Mouse (Mus musculus) forebrain, embryonic 15.5 days (tissue): ENCODE data around the gene Tub. TPM values are rescaled to one million over a fixed set of nuclear protein-coding genes. Genes with fewer than 3 reads are reported as not detected.

ENCODE experiments used
- ATAC-seq: fragments of 200-750 bp; cut with Nextera tagmentation; replicated peaks from 2 replicates; pipeline ENCODE4 v1.8.0; 2017; ENCODE audit warnings: mild to moderate bottlenecking, moderate TSS enrichment, moderate library complexity
- H3K27ac ChIP-seq: fragments of 300-500 bp; sonication (generic); replicated peaks from 2 replicates; pipeline ENCODE4 v1.5.1; 2015; ENCODE audit warnings: mild to moderate bottlenecking, inconsistent platforms
- H3K27me3 ChIP-seq: fragments of 300-500 bp; sonication (generic); 2 replicates; pipeline ENCODE4 v1.6.1; 2015; ENCODE audit warnings: inconsistent platforms
- H3K36me3 ChIP-seq: fragments of 300-500 bp; sonication (generic); 2 replicates; pipeline ENCODE4 v1.6.1; 2015; ENCODE audit warnings: mild to moderate bottlenecking, inconsistent platforms
- H3K4me1 ChIP-seq: fragments of 300-500 bp; sonication (generic); 2 replicates; pipeline ENCODE4 v1.6.1; 2015; ENCODE audit warnings: inconsistent platforms
- H3K4me2 ChIP-seq: fragments of 300-500 bp; sonication (generic); replicated peaks from 2 replicates; pipeline ENCODE4 v1.6.1; 2015; ENCODE audit warnings: mild to moderate bottlenecking, inconsistent platforms
- H3K4me3 ChIP-seq: fragments of 300-500 bp; sonication (generic); 2 replicates; pipeline ENCODE4 v1.5.1; 2015; ENCODE audit warnings: mild to moderate bottlenecking, inconsistent platforms
- H3K9ac ChIP-seq: fragments of 300-500 bp; sonication (generic); replicated peaks from 2 replicates; pipeline ENCODE4 v1.6.1; 2015; ENCODE audit warnings: mild to moderate bottlenecking, inconsistent platforms
- H3K9me3 ChIP-seq: fragments of 300-500 bp; sonication (generic); 2 replicates; pipeline ENCODE4 v1.6.1; 2016; ENCODE audit warnings: inconsistent platforms
- WGBS: fragments of 180-500 bp; shearing (Covaris S2); methylation state at CpG from one replicate; pipeline ENCODE4 v1.1.7; 2015; ENCODE audit warnings: mixed read lengths; 5-methylcytosine and 5-hydroxymethylcytosine counted together
- polyA plus RNA-seq: library from polyadenylated mRNA; unstranded; fragments of >200 nt; fragmentation: Nextera tagmentation; extraction: Ambion mirVana; gene quantifications from 2 replicates; pipeline ENCODE4 v1.2.1, GENCODE M21; 2015

The Tub gene
- polyA plus RNA-seq, 1 experiment from 2014 or later: 49.3 TPM

DNA sequence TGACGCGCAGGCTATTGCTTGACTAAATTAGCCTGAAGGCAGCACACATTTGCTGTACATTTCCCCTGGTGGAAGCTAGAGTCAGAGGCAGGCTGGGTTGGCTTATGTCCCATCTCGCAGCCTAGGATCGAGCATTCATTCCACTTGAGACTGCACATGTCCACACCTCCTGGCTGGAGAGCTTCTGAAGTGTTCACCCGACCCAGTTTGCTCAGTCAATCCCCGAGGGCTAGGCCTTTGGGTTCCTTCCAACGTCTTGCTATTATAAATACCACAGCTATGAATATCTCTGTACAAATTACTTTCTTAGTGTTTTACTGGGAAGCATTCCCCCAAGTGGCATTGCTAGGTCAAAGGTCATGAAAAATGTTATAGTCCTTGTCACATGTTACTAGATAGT lies 43.1 kb downstream of the Tub start:
- Histone ChIP-seq H3K9ac (no peak overlapping the region), H3K27me3 (no peaks in the 10 kb centered on the region), H3K9me3 (no peaks in the 10 kb centered on the region), H3K27ac (no peak overlapping the region), H3K4me2 (no peak overlapping the region), H3K4me1 (no peaks in the 10 kb centered on the region), H3K36me3 (no peaks in the 10 kb centered on the region), H3K4me3 (no peak overlapping the region)
- ATAC-seq: no peak
- WGBS: 83% methylated on average over 7 of the region's 7 CpGs

GRCm38 (mm10) chr7:108993881-108994291 lies 43.7 kb downstream of the Tub start:
- Histone ChIP-seq H3K4me3 (no peak overlapping the region), H3K36me3 (no peaks in the 10 kb centered on the region), H3K9me3 (no peaks in the 10 kb centered on the region), H3K4me2 (no peak overlapping the region), H3K27me3 (no peaks in the 10 kb centered on the region), H3K4me1 (no peaks in the 10 kb centered on the region), H3K9ac (no peak overlapping the region), H3K27ac (no peak overlapping the region)
- ATAC-seq: no peak
- WGBS: 96% methylated on average over 3 of the region's 3 CpGs

DNA sequence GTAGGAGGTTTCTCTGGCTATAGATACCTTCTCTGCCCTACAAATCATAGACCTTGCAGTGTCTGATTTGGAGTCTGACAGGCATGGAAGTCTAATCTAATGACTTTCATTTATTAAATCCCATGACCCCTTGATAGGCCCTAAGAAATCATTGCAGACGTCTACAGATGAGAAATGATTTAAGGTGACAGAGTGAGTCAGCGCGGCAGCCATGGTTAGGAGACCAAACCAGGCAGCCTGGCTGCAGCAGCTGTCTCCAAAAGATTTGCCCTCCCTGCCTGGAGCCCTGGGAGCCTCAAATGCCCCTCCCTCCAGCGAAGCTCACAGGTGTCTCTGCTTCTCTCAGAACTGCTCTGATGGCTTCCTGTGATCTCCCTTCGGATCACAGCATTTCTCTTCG lies 46.0 kb downstream of the Tub start:
- Histone ChIP-seq H3K9ac (no peak overlapping the region), H3K27ac (no peak overlapping the region), H3K9me3 (no peaks in the 10 kb centered on the region), H3K4me3 (no peak overlapping the region), H3K27me3 (no peaks in the 10 kb centered on the region), H3K4me2 (no peak overlapping the region), H3K36me3 (no peaks in the 10 kb centered on the region), H3K4me1 (no peaks in the 10 kb centered on the region)
- no peak for ATAC-seq
- 80% methylated on average over 6 of the region's 6 CpGs for WGBS

DNA sequence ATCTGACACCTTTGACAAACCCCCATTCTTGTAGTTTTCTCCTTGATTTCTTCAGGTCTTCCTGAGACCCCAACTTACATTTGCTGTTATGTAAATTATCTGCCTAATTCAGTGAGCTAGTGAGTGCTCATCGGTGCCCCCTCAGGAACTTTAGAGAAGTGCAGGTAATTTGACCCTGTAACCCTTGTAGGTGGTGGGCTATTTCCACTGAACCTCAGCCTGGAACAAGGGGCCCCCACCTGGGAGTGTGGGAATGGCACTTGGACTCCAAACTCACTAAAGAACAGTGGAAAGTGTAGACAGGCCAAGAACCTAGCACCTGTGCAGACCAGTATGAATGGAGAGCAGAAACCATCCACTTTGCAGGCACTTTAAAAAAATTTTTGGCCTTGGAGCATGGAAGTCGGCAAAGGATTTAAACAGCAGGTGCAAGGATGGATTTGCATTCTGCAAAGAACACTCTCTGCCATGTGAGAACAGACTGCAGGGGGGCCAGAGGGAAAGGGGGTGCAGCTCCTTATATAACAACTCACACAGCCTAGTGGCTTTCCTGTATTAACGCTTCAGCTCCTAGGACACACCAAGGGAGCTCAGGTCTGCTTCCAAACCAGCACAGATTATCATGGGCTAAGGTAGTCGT lies 50.3 kb downstream of the Tub start:
- peak; percentile 61 for ATAC-seq
- H3K36me3 ChIP-seq: no peaks in the 10 kb centered on the region
- no peak overlapping the region for H3K9ac ChIP-seq
- no peak overlapping the region for H3K27ac ChIP-seq
- H3K9me3 ChIP-seq: no peaks in the 10 kb centered on the region
- no peaks in the 10 kb centered on the region for H3K4me1 ChIP-seq
- no peaks in the 10 kb centered on the region for H3K27me3 ChIP-seq
- WGBS: 40% methylated on average over 4 of the region's 4 CpGs
- H3K4me2 ChIP-seq: no peak overlapping the region
- no peak overlapping the region for H3K4me3 ChIP-seq

DNA sequence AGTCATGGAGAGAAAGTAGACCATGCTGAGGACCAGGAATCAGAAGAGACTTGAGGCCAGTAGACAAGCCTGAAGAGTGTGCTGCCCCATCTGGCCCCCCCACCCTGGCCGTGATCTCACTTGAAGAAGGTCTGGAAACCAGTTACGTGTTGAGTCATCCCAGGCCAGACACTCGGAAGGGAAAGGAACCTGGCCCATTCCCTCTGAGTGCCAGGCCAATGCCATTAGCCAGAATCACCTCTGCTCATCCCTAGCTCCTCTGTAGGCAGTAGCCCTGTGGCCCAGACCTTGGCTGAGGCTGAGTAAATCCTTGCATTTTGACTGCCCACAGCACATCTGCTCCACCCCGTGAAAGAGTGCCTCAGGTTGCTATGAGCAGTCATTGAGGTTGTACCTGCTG lies 51.8 kb downstream of the Tub start:
- Histone ChIP-seq H3K4me3 (no peak overlapping the region), H3K4me2 (no peak overlapping the region), H3K27ac (no peak overlapping the region), H3K9me3 (no peaks in the 10 kb centered on the region), H3K27me3 (no peaks in the 10 kb centered on the region), H3K9ac (no peak overlapping the region), H3K4me1 (no peaks in the 10 kb centered on the region), H3K36me3 (no peaks in the 10 kb centered on the region)
- WGBS: 77% methylated on average over 4 of the region's 4 CpGs
- no peak for ATAC-seq

DNA sequence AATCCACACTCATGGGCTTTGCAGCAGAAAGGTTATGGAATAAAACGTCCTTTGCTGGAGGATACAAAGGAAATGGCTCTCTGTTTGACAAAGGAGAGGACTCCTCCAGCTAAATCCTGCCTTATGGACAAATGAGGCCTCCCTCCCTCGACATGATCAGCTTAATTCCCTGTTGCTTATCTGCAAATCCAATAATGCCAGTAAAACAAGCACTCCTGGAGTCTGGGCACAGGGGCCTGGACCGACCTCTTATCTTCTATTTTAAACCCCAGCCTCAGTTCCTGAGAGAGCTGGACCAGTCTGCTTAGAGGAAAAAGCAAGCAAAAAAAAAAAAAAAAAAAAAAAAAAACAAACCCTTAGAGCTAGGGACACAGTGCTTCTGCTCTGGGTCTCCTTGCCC lies 53.5 kb downstream of the Tub start:
- Histone ChIP-seq H3K27ac (no peak overlapping the region), H3K27me3 (no peaks in the 10 kb centered on the region), H3K9me3 (no peaks in the 10 kb centered on the region), H3K9ac (no peak overlapping the region), H3K36me3 (no peaks in the 10 kb centered on the region), H3K4me3 (no peak overlapping the region), H3K4me1 (no peaks in the 10 kb centered on the region), H3K4me2 (no peak overlapping the region)
- ATAC-seq: no peak
- WGBS: 5% methylated on average over 3 of the region's 3 CpGs

DNA sequence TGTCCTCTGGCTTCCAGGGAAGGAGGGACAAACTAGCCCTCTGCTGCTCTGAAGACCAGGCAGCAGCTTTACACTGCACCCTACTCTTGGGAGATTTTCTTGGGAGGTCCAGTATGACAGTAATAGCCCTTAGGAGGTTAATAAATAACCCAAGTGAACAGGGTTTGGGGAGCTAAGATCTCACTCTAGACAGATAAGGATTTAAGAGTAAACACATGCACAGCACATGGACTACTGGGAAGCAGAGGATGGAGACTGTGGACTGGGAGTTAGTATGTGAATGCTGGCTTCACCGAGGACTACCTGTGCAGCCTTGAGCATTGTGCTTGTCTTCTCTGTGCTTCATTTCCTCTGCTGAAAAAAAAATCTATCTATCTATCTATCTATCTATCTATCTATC lies 59.1 kb downstream of the Tub start:
- peaks cover 38% of the 10 kb centered on the region for H3K4me1 ChIP-seq
- H3K9me3 ChIP-seq: no peaks in the 10 kb centered on the region
- H3K27ac ChIP-seq: no peak overlapping the region
- 0 out of 2 replicates have a peak, but pooled peaks cover 4% of the 10 kb centered on the region for H3K27me3 ChIP-seq
- no peaks in the 10 kb centered on the region for H3K36me3 ChIP-seq
- ATAC-seq: no peak
- WGBS: 93% methylated on average over 1 of the region's 1 CpGs
- no peak overlapping the region for H3K9ac ChIP-seq
- H3K4me3 ChIP-seq: no peak overlapping the region
- H3K4me2 ChIP-seq: no peak overlapping the region

GRCm38 (mm10) chr7:109010720-109011595 lies 60.8 kb downstream of the Tub start:
- Histone ChIP-seq H3K4me2 (peak overlapping the region; percentile 84), H3K36me3 (no peaks in the 10 kb centered on the region), H3K27me3 (0 out of 2 replicates have a peak, but pooled peaks cover 4% of the 10 kb centered on the region), H3K27ac (peak overlapping the region; percentile 79), H3K9ac (peak overlapping the region; percentile 83), H3K9me3 (no peaks in the 10 kb centered on the region), H3K4me1 (peaks cover 40% of the 10 kb centered on the region), H3K4me3 (peak overlapping the region; percentile 82)
- peak; percentile 81 for ATAC-seq
- whole genome bisulfite sequencing: 1% methylated on average over 79 of the region's 82 CpGs

- 0 out of 2 replicates have a peak, but pooled peaks cover 4% of the 10 kb centered on the region for H3K27me3 ChIP-seq
- H3K9me3 ChIP-seq: no peaks in the 10 kb centered on the region
- H3K36me3 ChIP-seq: no peaks in the 10 kb centered on the region
- peaks cover 47% of the 10 kb centered on the region for H3K4me1 ChIP-seq
- WGBS: 25% methylated on average over 8 of the region's 8 CpGs
- H3K9ac ChIP-seq: peak overlapping the region; percentile 83
- peak overlapping the region; percentile 79 for H3K27ac ChIP-seq
- ATAC-seq: peak; percentile 78
- H3K4me2 ChIP-seq: peak overlapping the region; percentile 84
- H3K4me3 ChIP-seq: peak overlapping the region; percentile 82
Measured at GRCm38 (mm10) chr7:109011596-109012180, 61.5 kb downstream of the Tub start.

DNA sequence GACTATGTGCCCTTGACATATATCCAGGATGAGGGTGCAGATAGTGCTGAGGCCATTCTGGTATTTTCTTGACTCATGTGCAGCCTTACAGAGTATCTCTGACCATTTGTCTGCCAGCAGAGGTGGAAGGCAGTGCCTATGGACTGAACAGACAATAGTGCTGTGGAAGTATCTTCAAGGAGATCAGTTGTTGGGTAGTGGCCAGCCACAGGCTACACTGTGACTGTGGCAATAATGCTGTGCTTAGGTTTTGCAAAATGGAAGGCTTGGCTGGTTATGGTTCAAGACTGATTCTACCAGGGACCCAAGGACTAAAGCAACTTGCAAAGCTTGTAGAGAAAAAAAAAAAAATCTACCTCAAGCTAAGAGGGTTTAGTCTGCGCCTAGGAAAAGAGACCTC lies 62.4 kb downstream of the Tub start:
- WGBS: 86% methylated on average over 1 of the region's 1 CpGs
- H3K4me1 ChIP-seq: peaks cover 50% of the 10 kb centered on the region
- peak overlapping the region; percentile 79 for H3K27ac ChIP-seq
- peak overlapping the region; percentile 82; the same call in 1 of the 2 replicates for H3K4me3 ChIP-seq
- H3K4me2 ChIP-seq: peak overlapping the region; percentile 84
- no peak for ATAC-seq
- no peaks in the 10 kb centered on the region for H3K9me3 ChIP-seq
- 0 out of 2 replicates have a peak overlapping the region, but pooled peaks have one; percentile 27 for H3K9ac ChIP-seq
- no peaks in the 10 kb centered on the region for H3K36me3 ChIP-seq
- 0 out of 2 replicates have a peak, but pooled peaks cover 4% of the 10 kb centered on the region for H3K27me3 ChIP-seq

GRCm38 (mm10) chr7:109012998-109013625 lies 63.0 kb downstream of the Tub start:
- no peak for ATAC-seq
- 0 out of 2 replicates have a peak, but pooled peaks cover 4% of the 10 kb centered on the region for H3K27me3 ChIP-seq
- peak overlapping the region; percentile 79 for H3K27ac ChIP-seq
- WGBS: 25% methylated on average over 4 of the region's 4 CpGs
- H3K9me3 ChIP-seq: no peaks in the 10 kb centered on the region
- no peaks in the 10 kb centered on the region for H3K36me3 ChIP-seq
- H3K9ac ChIP-seq: peak overlapping the region; percentile 27
- peak overlapping the region; percentile 84 for H3K4me2 ChIP-seq
- H3K4me1 ChIP-seq: peaks cover 50% of the 10 kb centered on the region
- H3K4me3 ChIP-seq: peak overlapping the region; percentile 12; the same call in 1 of the 2 replicates

GRCm38 (mm10) chr7:109014851-109015250 lies 64.7 kb downstream of the Tub start:
- WGBS: 83% methylated on average over 7 of the region's 7 CpGs
- H3K27ac ChIP-seq: no peak overlapping the region
- no peak overlapping the region for H3K4me2 ChIP-seq
- H3K9ac ChIP-seq: no peak overlapping the region
- no peak overlapping the region for H3K4me3 ChIP-seq
- H3K9me3 ChIP-seq: no peaks in the 10 kb centered on the region
- no peaks in the 10 kb centered on the region for H3K27me3 ChIP-seq
- H3K36me3 ChIP-seq: no peaks in the 10 kb centered on the region
- ATAC-seq: no peak
- H3K4me1 ChIP-seq: peaks cover 50% of the 10 kb centered on the region
